Mouse (Mus musculus): ENCODE results near the gene Tmem164.
"Not testable (repeated sequence)": the region's sequence is repeated elsewhere in the genome, so short reads cannot be mapped to it uniquely, and the experiment has no call there.

Tmem164 gene

DNA sequence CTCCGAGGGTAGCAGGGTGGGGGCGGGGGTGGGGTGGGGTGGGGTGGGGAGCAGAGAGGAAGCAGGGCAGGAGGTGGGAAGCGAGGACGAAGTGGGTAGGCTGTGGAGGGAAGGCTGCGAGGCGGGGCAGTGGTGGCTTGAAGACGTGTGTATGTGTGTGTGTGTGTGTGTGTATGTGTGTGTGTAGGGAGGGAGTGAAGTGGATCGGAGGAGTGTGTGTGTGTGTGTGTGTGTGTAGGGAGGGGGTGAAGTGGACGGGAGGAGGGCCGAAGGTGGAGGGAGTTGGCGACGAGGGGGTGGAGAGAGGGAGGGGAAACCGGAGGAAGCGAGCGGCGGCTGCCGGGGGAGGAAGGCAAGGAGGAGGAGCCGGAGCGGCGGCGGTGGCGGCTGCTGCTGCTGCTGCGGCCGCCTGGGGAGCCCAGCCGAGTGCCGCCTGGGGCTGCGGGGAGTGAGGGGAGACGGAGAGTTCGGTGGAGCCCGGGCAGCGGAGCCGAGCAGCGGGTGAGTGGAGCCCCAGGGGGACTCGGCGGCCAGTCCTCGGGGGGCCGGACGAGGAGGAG lies at the start of gene Tmem164:
Gene Tmem164, plus strand, starts transcription at position 351 of the 560 bp plus-strand sequence.
- in situ Hi-C loops (cut with MseI, MboI): no loop called here

DNA sequence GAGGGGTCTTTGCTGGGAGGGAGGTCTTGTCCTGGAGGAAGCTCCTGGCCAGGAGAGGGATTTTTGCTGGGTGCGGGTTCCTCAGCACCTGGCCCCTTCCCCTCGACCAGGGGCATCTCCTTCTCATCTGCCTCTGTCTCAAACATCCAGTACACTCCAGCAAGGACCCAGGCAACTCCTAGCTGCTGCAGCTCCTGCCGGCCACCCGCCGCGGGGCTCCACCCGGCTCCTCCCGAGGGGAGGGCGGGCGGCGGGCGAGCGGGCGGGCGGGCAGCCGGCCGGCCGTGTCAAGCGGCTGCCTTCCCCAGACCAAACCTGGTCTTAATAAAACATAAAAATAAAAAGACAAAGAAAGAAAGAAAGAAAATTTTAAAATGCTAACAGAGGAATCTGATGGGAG lies 48.2 kb upstream of the Tmem164 start:
- in situ Hi-C loops (cut with MseI, MboI): not testable (repeated sequence)

GRCm38 (mm10) chrX:142647202-142647601 lies 34.0 kb upstream of the Tmem164 start:
- in situ Hi-C loops (cut with MseI, MboI): no loop called here

GRCm38 (mm10) chrX:142650117-142650764 lies 31.0 kb upstream of the Tmem164 start:
- in situ Hi-C loops (cut with MseI, MboI): no loop called here

GRCm38 (mm10) chrX:142664704-142665422 lies 16.3 kb upstream of the Tmem164 start:
- in situ Hi-C loops (cut with MseI, MboI): no loop called here

GRCm38 (mm10) chrX:142665423-142665805 lies 15.8 kb upstream of the Tmem164 start:
- in situ Hi-C loops (cut with MseI, MboI): no loop called here

GRCm38 (mm10) chrX:142669312-142670091 lies 11.7 kb upstream of the Tmem164 start:
- in situ Hi-C loops (cut with MseI, MboI): no loop called here

GRCm38 (mm10) chrX:142670121-142670520 lies 11.1 kb upstream of the Tmem164 start:
- in situ Hi-C loops (cut with MseI, MboI): no loop called here

GRCm38 (mm10) chrX:142671141-142671540 lies 10.1 kb upstream of the Tmem164 start:
- in situ Hi-C loops (cut with MseI, MboI): no loop called here

- in situ Hi-C loops (cut with MseI, MboI): no loop called here
Measured at GRCm38 (mm10) chrX:142672701-142673100, 8.5 kb upstream of the Tmem164 start.

DNA sequence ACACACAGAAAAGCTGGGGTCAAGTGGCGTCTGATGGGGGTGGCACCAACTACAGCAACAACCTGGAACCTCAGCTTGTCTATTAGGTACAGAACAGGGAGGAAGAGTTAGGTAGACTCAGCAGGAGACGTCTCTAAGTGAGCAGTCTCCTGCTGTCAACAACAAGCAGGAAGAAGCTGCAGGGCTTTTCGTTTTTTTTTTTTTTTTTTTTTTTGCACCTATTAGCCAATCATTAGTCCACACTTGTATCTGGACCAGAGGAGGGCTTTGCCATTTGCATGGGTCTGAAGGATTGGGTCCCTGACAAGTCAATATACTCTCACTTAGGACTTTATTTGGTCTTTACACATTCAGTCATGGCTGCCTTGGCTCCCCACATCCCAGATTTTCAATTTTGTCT lies 4.0 kb upstream of the Tmem164 start:
- in situ Hi-C loops (cut with MseI, MboI): no loop called here

DNA sequence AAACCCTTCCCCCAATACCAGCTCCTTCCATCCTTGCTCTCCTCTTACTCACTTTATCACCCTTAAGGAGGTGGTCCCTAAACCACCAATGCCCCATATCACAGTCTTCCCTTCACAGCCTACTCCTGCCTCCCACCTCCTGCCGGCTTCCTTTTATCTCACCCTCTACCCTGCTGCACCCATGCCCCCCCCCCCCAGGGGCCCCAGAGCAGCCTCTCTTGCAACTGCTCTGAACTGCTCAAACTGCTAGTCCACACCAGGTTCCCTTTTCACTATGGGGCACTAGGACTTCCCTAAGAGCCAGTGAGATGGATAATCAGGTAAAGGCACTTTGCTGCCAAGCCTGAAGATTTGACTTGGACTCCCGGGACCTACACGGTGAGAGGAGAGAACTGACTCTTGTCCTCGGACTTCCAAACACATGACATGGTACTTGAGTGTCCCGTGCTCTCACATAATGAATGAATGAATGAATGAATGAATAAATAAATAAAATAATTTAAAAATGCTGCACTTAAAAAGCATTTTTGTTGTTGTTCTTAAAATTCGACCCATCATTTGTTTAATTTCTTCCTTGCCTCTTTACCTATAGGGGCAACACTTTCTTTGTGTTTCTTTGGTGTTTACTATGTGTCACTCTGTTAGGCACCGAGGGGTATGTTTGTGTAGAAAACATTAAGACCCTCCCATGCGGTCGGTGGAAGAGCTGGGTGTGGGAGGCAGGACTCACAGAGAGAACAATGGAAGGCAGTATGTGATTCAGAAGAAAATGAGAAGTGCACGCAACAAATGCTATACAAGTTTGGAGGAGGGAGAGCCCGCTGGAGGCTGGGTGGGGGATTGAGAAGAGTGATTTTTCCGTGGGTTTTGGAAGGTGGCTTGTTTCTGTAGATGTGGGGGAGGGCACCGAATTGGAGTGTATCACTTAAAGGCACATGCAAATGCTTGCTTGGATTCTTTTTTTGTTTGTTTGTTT lies 2.4 kb upstream of the Tmem164 start:
- in situ Hi-C loops (cut with MseI, MboI): no loop called here

- in situ Hi-C loops (cut with MseI, MboI): no loop called here
Measured at GRCm38 (mm10) chrX:142679502-142680250, 1.5 kb upstream of the Tmem164 start.

DNA sequence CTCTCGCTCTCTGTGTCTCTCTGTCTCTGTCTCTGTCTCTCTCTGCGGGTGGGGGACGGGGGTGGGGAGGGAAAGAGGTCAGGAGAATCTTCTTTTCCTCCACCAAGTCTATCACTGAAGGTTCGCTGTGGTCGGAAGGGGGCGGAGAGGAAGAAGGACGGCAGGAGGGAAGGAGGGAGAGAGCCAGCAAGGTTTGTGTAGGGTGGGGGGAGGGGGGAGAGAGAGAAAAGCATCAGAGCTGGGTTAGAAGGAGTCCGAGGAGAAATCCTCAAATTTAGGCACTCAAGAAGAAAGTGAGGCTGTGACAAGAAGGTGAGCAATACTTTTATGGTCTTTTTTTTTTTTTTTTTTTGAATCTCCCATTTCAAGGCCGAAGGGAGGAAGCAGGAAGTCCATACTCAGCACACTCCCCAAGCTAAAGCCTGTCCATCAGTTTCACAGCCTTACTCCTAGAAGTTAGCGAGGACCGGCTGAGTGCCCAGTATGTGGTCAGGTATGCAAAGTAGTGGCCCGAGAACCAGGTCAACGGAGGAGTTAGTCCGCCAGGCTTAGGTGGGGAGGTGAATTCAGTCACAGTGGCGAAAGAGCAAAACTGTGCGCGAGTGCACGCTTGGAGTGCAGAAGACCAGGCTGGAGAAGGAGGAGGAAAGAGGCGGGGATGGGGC lies 683 bp upstream of the Tmem164 start:
- in situ Hi-C loops (cut with MseI, MboI): no loop called here

DNA sequence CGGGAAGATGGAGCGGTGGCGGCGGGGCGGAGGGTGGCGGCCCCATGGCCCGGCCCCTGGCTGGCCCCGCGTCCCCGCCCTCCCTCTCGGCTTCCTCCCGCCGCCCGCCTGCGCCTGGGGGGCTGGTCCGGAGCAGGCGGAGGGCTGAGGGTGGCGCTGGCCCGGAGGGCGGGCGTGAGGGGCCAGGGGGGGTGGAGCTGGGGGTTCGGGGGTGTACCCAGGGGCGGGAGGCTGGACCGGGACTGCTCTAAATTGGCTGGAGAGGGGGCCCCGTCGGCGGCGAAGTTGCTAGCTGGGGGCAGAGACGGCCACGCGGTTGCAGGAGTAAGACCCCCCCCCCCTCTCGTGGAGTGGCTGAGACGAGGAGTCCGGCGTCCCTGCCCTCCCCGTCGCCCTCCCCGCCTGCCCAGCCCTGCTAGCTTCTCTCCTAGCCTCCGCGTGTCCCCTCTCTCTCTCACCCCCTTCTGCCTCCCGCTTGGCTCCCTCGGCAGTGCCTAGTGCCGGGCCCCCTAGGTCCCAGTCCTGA lies 473 bp downstream of the Tmem164 start:
- in situ Hi-C loops (cut with MseI, MboI): no loop called here

GRCm38 (mm10) chrX:142682176-142682820 lies 1.1 kb downstream of the Tmem164 start:
- in situ Hi-C loops (cut with MseI, MboI): no loop called here

GRCm38 (mm10) chrX:142682990-142683389 lies 1.8 kb downstream of the Tmem164 start:
- in situ Hi-C loops (cut with MseI, MboI): no loop called here

GRCm38 (mm10) chrX:142684674-142685073 lies 3.5 kb downstream of the Tmem164 start:
- in situ Hi-C loops (cut with MseI, MboI): no loop called here

DNA sequence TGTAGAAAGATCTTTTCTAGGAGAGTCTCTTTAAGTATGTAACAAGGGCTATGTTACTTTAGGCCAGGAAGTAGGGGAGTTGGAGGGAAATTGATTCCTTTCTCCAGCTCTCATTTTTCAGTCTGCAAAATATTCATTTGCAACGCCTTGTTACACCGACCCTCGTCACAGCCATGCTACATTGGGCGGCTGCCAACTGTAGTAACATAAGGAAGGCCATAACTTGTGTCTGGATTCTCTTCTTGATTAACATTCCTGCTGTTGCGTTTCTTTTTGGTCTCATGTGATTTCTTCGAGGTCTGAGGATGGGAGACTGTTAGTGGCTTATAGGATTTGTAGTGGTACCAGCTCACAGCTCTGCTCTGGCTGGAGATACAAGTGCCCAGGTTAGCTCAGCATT lies 4.5 kb downstream of the Tmem164 start:
- in situ Hi-C loops (cut with MseI, MboI): no loop called here
